Mouse (Mus musculus): ENCODE data around the gene Bzw1. TPM values are rescaled to one million over a fixed set of nuclear protein-coding genes. Genes with fewer than 3 reads are reported as not detected.

Gene Bzw1
- polyA plus RNA-seq, 1 experiment from 2014 or later = 595 TPM

DNA sequence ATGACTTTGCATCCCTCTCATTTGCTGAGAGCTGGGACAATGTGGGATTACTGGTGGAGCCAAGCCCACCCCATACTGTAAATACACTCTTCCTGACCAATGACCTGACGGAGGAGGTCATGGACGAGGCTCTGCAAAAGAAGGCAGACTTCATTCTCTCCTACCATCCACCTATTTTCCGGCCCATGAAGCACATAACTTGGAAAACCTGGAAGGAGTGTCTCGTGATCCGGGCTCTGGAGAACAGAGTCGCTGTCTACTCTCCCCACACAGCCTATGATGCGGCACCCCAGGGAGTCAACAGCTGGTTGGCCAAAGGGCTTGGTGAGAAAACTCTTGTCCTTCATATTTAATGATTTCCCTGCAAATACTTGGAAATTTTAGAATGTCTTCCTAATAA is 55.1 kb downstream of the Bzw1 start:
- H3K4me1 ChIP-seq (ENCODE audit: control insufficient read depth, insufficient read depth, low read length) = no peaks in the 10 kb centered on the region
- ATAC-seq (replicated peaks; ENCODE audit: insufficient number of reproducible peaks, low FRiP score, low TSS enrichment, low read depth) = no peak
- peaks cover 2% of the 10 kb centered on the region for H3K36me3 ChIP-seq (replicated peaks; ENCODE audit: control insufficient read depth, insufficient read depth, low read depth, low read length)
- no peak overlapping the region for H3K4me2 ChIP-seq (ENCODE audit: low read depth, low read length)
- no peaks in the 10 kb centered on the region for H3K9me3 ChIP-seq (replicated peaks; ENCODE audit: control insufficient read depth, low read length)
- H3K27ac ChIP-seq (replicated peaks; ENCODE audit: low read depth, low read length) = no peak overlapping the region
- no peak overlapping the region for H3K9ac ChIP-seq (replicated peaks; ENCODE audit: low read length)
- 91% methylated on average over 7 of the region's 7 CpGs for WGBS
- no peak for DNase-seq (ENCODE audit: low spot score)
- no peak overlapping the region for H3K4me3 ChIP-seq (ENCODE audit: low read depth, low read length)
- no peaks in the 10 kb centered on the region for H3K27me3 ChIP-seq (ENCODE audit: control insufficient read depth, insufficient read depth, low read length)

DNA sequence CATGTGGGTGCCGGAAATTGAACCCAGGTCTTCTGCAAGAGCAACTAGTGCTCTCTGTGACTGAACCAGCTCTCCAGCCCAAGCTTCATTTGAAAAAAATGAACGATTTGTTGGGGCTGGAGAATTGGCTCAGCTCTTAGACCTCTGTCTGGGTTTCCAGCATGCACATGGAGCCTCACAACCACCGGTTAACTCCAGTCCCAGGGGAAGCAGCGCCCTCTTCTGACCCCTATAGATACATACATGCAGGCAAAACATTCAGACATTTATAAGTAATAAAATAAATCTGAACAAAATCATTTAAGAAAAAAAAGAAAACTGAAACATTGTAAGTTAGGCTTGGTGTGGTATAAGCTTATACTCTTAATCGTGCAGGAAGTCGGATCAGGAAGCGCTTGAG is 55.7 kb downstream of the Bzw1 start:
- H3K36me3 ChIP-seq (replicated peaks; ENCODE audit: control insufficient read depth, insufficient read depth, low read depth, low read length) = peaks cover 5% of the 10 kb centered on the region

DNA sequence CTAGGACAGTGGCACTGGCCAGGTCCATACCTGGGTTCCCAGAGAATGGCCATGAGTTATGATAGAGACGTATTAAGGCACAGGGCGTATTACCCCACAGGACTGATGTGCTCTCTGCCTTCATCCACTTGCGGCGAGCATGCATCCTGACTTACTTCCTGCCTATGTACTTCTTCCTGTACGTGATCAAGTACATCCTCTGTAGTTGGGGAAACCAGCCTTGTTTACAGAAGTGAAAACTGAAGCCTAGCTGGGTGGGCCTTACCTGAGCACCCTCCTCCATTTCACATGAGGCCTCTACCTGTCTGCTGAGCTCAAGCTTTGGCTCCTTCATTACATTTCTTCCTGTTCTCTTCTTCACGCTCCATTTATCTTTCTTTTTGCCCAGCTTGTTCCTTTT is 61.6 kb downstream of the Bzw1 start:
- Histone ChIP-seq H3K4me1 (ENCODE audit: control insufficient read depth, insufficient read depth, low read length) (no peaks in the 10 kb centered on the region), H3K27ac (replicated peaks; ENCODE audit: low read depth, low read length) (no peak overlapping the region), H3K27me3 (ENCODE audit: control insufficient read depth, insufficient read depth, low read length) (no peaks in the 10 kb centered on the region), H3K9ac (replicated peaks; ENCODE audit: low read length) (no peak overlapping the region), H3K9me3 (replicated peaks; ENCODE audit: control insufficient read depth, low read length) (no peaks in the 10 kb centered on the region), H3K36me3 (replicated peaks; ENCODE audit: control insufficient read depth, insufficient read depth, low read depth, low read length) (peaks cover 17% of the 10 kb centered on the region), H3K4me2 (ENCODE audit: low read depth, low read length) (no peak overlapping the region), H3K4me3 (ENCODE audit: low read depth, low read length) (no peak overlapping the region)
- WGBS = 91% methylated on average over 6 of the region's 6 CpGs
- ATAC-seq (replicated peaks; ENCODE audit: insufficient number of reproducible peaks, low FRiP score, low TSS enrichment, low read depth) = no peak
- no peak for DNase-seq (ENCODE audit: low spot score)

More for the DNA sequence above, 55.7 kb downstream of the Bzw1 start:
- Histone ChIP-seq H3K9ac (replicated peaks; ENCODE audit: low read length) (no peak overlapping the region), H3K4me2 (ENCODE audit: low read depth, low read length) (no peak overlapping the region), H3K27me3 (ENCODE audit: control insufficient read depth, insufficient read depth, low read length) (no peaks in the 10 kb centered on the region), H3K9me3 (replicated peaks; ENCODE audit: control insufficient read depth, low read length) (no peaks in the 10 kb centered on the region), H3K27ac (replicated peaks; ENCODE audit: low read depth, low read length) (no peak overlapping the region), H3K4me3 (ENCODE audit: low read depth, low read length) (no peak overlapping the region), H3K4me1 (ENCODE audit: control insufficient read depth, insufficient read depth, low read length) (no peaks in the 10 kb centered on the region)
- 86% methylated on average over 7 of the region's 7 CpGs for WGBS
- ATAC-seq (replicated peaks; ENCODE audit: insufficient number of reproducible peaks, low FRiP score, low TSS enrichment, low read depth) (no peak), DNase-seq (ENCODE audit: low spot score) (no peak)

Other genes starting within 250 kb of the Bzw1 start
- 0.13 TPM in 1 of 2 replicates, not detected in the other for gene Aox4, start 182.5 kb upstream of the Bzw1 start, polyA plus RNA-seq (2014; fragmentation: Nextera tagmentation; extraction: Ambion mirVana)
- gene Aox2, start 114.6 kb upstream of the Bzw1 start, polyA plus RNA-seq (2014; fragmentation: Nextera tagmentation; extraction: Ambion mirVana) = not detected in 2 replicates
- gene Clk1, start 31.2 kb downstream of the Bzw1 start, polyA plus RNA-seq (2014; fragmentation: Nextera tagmentation; extraction: Ambion mirVana) = 182 and 195 TPM in 2 replicates
- gene Nif3l1, start 52.3 kb downstream of the Bzw1 start, polyA plus RNA-seq (2014; fragmentation: Nextera tagmentation; extraction: Ambion mirVana) = 69.1 and 69.4 TPM in 2 replicates
- gene Ppil3, start 52.6 kb downstream of the Bzw1 start, polyA plus RNA-seq (2014; fragmentation: Nextera tagmentation; extraction: Ambion mirVana) = 60.8 and 66.6 TPM in 2 replicates
- 57.9 and 65.2 TPM in 2 replicates for gene Orc2, start 112.2 kb downstream of the Bzw1 start, polyA plus RNA-seq (2014; fragmentation: Nextera tagmentation; extraction: Ambion mirVana)
- gene Fam126b, start 193.4 kb downstream of the Bzw1 start, polyA plus RNA-seq (2014; fragmentation: Nextera tagmentation; extraction: Ambion mirVana) = 6.1 and 6.3 TPM in 2 replicates
- 152 and 162 TPM in 2 replicates for gene Ndufb3, start 193.5 kb downstream of the Bzw1 start, polyA plus RNA-seq (2014; fragmentation: Nextera tagmentation; extraction: Ambion mirVana)